Mouse (Mus musculus): ENCODE results near the gene Arl4c. TPM values are rescaled to one million over a fixed set of nuclear protein-coding genes. Genes with fewer than 3 reads are reported as not detected.
"Not testable (repeated sequence)": the region's sequence is repeated elsewhere in the genome, so short reads cannot be mapped to it uniquely, and the experiment has no call there.

Arl4c gene
- polyA plus RNA-seq, 1 experiment = not detected

DNA sequence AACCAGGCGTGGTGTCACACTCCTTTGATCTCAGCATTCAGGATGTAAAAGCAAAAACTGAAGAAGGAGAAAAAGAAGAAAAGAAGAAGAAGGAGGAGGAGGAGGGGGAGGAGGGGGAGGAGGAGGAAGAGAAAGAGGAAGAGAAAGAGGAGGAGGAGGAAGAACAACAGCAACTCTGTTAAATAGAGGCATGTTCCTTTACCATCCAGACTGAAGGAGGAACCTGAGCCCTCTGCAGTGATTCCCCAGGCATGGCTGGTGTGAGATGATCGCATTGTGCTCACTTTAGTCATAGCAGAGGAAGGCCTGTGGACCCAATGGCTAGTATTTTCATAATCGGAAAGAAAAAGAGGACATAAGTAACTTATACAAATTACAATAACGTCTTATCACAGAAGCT is 59.3 kb downstream of the Arl4c start:
- TF ChIP-seq POLR2A (IDR thresholded peaks at IDR 0.05; ENCODE audit: insufficient read depth, low read depth, low read length) (no peak), CTCF (IDR thresholded peaks at IDR 0.05; ENCODE audit: insufficient read depth, low read depth, low read length) (no peak)
- Histone ChIP-seq H3K27ac (ENCODE audit: insufficient read depth, low read depth, low read length) (no peak overlapping the region), H3K4me3 (ENCODE audit: insufficient read depth, low read depth, low read length) (no peak overlapping the region), H3K4me1 (ENCODE audit: control insufficient read depth, insufficient read depth, low read length) (no peaks in the 10 kb centered on the region)
- 87% methylated on average over 4 of the region's 4 CpGs for WGBS

DNA sequence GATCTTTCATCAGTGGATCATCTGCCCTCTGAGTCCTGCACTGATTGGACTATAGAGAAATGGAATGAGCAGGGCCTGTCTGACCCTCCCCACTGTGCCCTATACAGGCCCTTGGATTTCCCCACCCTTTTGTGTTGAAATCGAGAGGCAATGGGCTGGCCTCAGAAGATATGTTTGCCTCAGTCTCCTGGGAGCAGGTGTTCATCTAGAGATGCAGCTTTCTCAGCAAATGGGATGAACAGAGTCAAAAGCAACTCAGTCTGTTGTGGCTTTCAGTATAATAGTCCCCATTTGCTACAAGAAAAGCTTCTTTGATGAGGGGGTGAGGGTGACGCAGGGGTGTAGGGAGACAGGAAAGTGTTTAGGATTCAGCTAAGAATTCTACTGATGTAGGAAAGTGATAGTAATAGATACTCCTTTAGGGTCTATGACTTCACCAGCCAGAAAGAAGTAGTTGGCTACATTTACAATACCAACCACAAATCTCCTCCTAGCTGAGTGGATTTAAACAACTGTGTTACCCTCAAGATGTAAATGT is 60.3 kb downstream of the Arl4c start:
- H3K4me1 ChIP-seq (ENCODE audit: control insufficient read depth, insufficient read depth, low read length) = no peaks in the 10 kb centered on the region
- H3K27ac ChIP-seq (ENCODE audit: insufficient read depth, low read depth, low read length) = no peak overlapping the region
- 75% methylated on average over 2 of the region's 2 CpGs for WGBS
- no peak for TF ChIP-seq POLR2A (IDR thresholded peaks at IDR 0.05; ENCODE audit: insufficient read depth, low read depth, low read length)
- TF ChIP-seq CTCF (IDR thresholded peaks at IDR 0.05; ENCODE audit: insufficient read depth, low read depth, low read length) = no peak
- H3K4me3 ChIP-seq (ENCODE audit: insufficient read depth, low read depth, low read length) = no peak overlapping the region

DNA sequence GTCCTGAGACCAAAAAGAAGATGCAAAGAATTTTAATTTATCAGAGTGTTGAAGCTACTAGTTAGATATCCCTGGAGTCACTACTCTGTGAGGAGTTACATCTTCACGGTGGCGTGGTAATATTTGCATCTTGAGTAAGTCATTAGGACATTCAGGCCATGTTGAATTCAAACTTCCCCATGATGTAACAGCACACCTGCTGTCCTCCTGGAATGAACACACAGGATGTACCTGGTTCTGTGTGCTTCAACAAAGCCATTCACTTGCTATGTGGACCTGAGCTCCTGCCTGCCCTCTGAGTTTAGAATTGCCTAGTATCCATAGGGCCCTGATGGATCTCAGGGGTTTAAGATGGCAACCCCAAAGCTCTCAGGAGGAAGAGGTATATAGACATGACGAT is 60.8 kb downstream of the Arl4c start:
- Histone ChIP-seq H3K27ac (ENCODE audit: insufficient read depth, low read depth, low read length) (no peak overlapping the region), H3K4me1 (ENCODE audit: control insufficient read depth, insufficient read depth, low read length) (no peaks in the 10 kb centered on the region), H3K4me3 (ENCODE audit: insufficient read depth, low read depth, low read length) (no peak overlapping the region)
- 96% methylated on average over 3 of the region's 3 CpGs for WGBS
- TF ChIP-seq POLR2A (IDR thresholded peaks at IDR 0.05; ENCODE audit: insufficient read depth, low read depth, low read length) (no peak), CTCF (IDR thresholded peaks at IDR 0.05; ENCODE audit: insufficient read depth, low read depth, low read length) (no peak)

DNA sequence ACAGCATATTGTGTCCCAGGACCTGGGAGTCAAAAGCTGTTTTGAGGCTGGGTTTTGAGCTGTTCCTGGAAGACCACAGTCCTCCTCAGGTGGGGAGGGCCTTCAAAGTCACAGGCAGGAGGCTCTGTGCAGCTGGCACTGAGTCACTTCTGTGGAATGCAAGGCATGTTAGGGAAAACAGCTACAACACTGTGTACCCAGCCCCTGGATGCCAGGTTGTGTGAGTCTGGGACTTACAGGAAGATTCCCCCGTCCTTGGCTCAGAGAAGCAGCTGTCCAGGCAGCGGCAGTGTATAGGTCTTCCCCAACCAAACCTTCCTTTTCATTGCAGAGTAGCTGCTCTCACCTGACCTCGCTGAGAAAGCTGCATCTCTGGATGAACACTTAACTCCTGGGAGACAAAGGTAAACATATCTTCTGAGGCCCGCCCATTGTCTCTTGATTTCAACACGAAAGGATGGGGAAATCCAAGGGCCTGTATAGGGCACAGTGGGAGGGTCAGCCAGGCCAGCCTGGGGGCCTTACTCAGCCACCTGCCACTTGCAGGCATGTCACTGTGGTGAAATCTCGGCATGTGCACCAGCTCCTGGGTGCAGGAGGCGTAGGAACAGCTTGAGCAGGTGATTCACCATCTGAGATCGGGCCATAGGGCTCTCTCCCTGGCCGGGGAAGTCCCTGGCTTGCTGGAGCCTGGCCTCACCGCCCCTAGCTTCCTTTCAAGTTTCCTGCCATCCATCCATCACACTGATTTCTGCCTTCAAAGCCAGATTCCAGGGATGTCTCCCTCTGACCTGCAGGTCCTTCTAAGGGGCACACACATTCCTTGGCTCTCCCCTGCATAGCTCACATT is 62.4 kb downstream of the Arl4c start:
- TF ChIP-seq POLR2A (IDR thresholded peaks at IDR 0.05; ENCODE audit: insufficient read depth, low read depth, low read length) (no peak), CTCF (IDR thresholded peaks at IDR 0.05; ENCODE audit: insufficient read depth, low read depth, low read length) (no peak)
- WGBS = 75% methylated on average over 10 of the region's 10 CpGs
- no peaks in the 10 kb centered on the region for H3K4me1 ChIP-seq (ENCODE audit: control insufficient read depth, insufficient read depth, low read length)
- no peak overlapping the region for H3K4me3 ChIP-seq (ENCODE audit: insufficient read depth, low read depth, low read length)
- H3K27ac ChIP-seq (ENCODE audit: insufficient read depth, low read depth, low read length) = no peak overlapping the region

DNA sequence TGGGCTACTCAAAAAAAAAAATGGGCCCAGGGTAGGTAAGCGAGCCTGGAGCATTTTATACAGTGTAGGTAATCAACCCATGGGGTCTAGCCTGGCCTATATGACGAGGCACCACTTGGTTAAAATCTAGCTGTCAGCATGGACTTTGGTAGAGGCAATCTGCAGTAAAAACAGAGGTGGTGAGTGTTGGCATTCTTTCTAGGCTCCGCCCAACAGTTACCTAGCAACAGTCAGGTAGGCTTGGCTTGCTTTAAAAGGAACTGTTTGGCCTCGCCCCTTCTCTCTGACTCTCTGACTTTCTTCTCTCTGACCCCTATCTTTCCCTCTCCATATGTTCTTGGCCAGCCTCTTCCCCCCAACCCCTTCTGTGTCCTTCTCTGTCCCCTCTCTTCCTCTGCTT is 63.4 kb downstream of the Arl4c start:
- Histone ChIP-seq H3K4me1 (ENCODE audit: control insufficient read depth, insufficient read depth, low read length) (no peaks in the 10 kb centered on the region), H3K27ac (ENCODE audit: insufficient read depth, low read depth, low read length) (no peak overlapping the region), H3K4me3 (ENCODE audit: insufficient read depth, low read depth, low read length) (no peak overlapping the region)
- WGBS = 97% methylated on average over 4 of the region's 4 CpGs
- TF ChIP-seq POLR2A (IDR thresholded peaks at IDR 0.05; ENCODE audit: insufficient read depth, low read depth, low read length) (no peak), CTCF (IDR thresholded peaks at IDR 0.05; ENCODE audit: insufficient read depth, low read depth, low read length) (no peak)

DNA sequence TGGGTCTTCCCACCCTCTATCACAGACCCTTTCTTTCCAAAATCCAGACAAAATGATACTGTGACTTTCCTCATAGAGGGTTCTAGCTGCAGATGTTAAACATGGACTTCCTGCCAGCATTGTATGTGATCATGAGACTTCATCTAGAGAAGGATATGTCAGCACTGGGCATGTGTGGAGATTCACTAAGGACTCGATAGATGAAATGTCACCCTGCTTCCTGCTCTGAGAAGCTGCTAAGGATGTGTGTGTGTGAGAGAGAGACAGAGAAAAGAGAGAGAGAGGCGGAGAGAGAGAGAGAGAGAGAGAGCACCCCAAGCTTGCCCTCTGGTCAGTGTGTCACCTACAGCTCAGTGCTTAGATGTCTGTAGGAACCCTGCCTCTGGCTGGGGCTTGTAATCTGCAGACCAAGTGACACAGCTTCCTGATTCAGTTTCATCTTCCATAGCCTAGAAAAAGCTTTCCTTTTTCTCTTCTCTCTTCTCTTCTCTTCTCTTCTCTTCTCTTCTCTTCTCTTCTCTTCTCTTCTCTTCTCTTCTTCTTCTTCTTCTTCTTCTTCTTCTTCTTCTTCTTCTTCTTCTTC is 65.4 kb downstream of the Arl4c start:
- not testable (repeated sequence) for H3K4me3 ChIP-seq (ENCODE audit: insufficient read depth, low read depth, low read length); H3K4me1 ChIP-seq (ENCODE audit: control insufficient read depth, insufficient read depth, low read length); H3K27ac ChIP-seq (ENCODE audit: insufficient read depth, low read depth, low read length)
- 75% methylated on average over 2 of the region's 2 CpGs for WGBS

DNA sequence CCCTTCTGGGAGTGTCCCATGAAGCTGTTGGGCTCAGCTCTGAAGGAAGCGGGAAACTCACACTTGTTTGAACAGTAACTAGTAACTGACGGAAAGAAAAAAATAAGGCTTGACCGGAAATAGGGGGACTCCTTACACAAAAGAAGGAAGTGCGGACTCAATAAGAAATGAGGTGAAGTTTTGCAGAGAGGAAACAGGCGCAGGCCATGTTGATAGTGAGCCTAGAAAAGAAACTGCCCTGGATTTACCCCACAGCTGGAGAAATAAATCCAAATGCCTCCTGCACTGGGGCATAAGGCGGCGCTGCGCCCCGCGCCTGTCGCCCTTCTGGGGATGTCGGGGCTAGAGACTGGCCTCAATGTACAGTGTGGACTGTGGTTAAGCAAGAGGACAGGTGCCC is 66.4 kb downstream of the Arl4c start:
- TF ChIP-seq CTCF (IDR thresholded peaks at IDR 0.05; ENCODE audit: insufficient read depth, low read depth, low read length) = no peak
- no peak for TF ChIP-seq POLR2A (IDR thresholded peaks at IDR 0.05; ENCODE audit: insufficient read depth, low read depth, low read length)
- Histone ChIP-seq H3K4me1 (ENCODE audit: control insufficient read depth, insufficient read depth, low read length) (no peaks in the 10 kb centered on the region), H3K27ac (ENCODE audit: insufficient read depth, low read depth, low read length) (no peak overlapping the region), H3K4me3 (ENCODE audit: insufficient read depth, low read depth, low read length) (no peak overlapping the region)
- 92% methylated on average over 12 of the region's 12 CpGs for WGBS

DNA sequence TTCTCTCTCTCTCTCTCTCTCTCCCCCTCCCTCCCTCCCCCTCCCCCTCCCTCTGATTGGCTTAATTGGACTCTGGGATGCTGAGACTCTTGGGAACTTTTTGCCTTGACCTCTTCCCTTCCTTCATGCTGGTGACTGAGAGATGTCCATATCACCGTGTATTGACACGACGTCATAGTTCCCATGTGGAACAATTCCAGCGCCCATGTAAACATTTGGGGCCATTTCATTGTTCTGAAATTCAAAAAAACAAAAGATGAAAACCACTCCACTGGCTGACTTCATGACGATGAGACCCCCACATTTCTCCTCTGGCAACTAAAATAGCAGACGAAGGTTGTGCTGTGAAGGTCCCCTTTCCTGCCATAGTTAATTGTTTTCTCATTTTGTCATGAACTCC is 69.2 kb downstream of the Arl4c start:
- Histone ChIP-seq H3K27ac (ENCODE audit: insufficient read depth, low read depth, low read length) (no peak overlapping the region), H3K4me3 (ENCODE audit: insufficient read depth, low read depth, low read length) (no peak overlapping the region), H3K4me1 (ENCODE audit: control insufficient read depth, insufficient read depth, low read length) (no peaks in the 10 kb centered on the region)
- WGBS = 79% methylated on average over 6 of the region's 6 CpGs
- no peak for TF ChIP-seq POLR2A (IDR thresholded peaks at IDR 0.05; ENCODE audit: insufficient read depth, low read depth, low read length)
- TF ChIP-seq CTCF (IDR thresholded peaks at IDR 0.05; ENCODE audit: insufficient read depth, low read depth, low read length) = no peak

DNA sequence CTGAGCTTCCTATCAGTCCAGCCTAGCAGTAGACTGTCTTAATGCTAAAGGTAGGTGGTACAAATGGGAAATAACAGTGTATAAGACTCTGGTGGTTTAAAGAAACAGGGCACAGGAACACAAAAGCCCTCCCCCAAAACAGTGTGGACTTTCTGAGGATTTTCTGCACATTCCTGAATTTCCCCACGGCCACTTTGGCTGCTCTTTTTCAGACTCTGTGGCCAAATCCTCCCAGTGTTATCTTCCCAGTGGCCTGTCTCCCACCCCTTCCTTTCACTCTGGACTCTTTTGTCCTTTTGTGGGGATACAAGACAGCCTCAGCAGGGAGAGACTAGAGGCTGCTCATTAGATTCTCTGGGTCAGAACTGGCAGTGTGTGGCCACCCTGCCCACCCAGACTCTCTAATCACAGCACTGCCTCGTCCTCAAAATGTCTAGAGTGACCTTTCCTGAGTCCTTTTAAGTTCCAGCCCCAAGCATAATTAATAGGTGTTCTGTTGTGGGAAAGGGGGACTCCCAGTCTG is 72.0 kb downstream of the Arl4c start:
- 47% methylated on average over 2 of the region's 2 CpGs for WGBS

More for the DNA sequence above, 72.0 kb downstream of the Arl4c start:
- Histone ChIP-seq H3K27ac (ENCODE audit: insufficient read depth, low read depth, low read length) (no peak overlapping the region), H3K4me3 (ENCODE audit: insufficient read depth, low read depth, low read length) (no peak overlapping the region), H3K4me1 (ENCODE audit: control insufficient read depth, insufficient read depth, low read length) (no peaks in the 10 kb centered on the region)
- TF ChIP-seq POLR2A (IDR thresholded peaks at IDR 0.05; ENCODE audit: insufficient read depth, low read depth, low read length) (no peak), CTCF (IDR thresholded peaks at IDR 0.05; ENCODE audit: insufficient read depth, low read depth, low read length) (no peak)

Data from olfactory bulb, adult 2 months (tissue).